28 mouse cellular contexts compared by ENCODE assay signal in genomic region chr2:160722714-160723113, GRCm38 (mm10). TPM values are rescaled to one million over a fixed set of nuclear protein-coding genes. Genes with fewer than 3 reads are reported as not detected.
DNase-seq lines count a peak whose midpoint lies in the region; ATAC-seq lines count a peak whose summit lies in the region.
"Had no signal": no experiment of that assay in that cellular context is flagged by ENCODE, and none has a peak within 500 bp of the region (broad histone marks: within the 10 kb centered on the region; RNA-seq: fewer than 3 reads in every experiment).

No protein-coding gene starts in this region.

- peak; percentile 77 for ATAC-seq in kidney, embryonic 14.5 days (ENCODE audit: low FRiP score, low TSS enrichment)
- ATAC-seq in kidney, embryonic 16.5 days (ENCODE audit: low FRiP score, low TSS enrichment), result peak; percentile 86
- ATAC-seq in midbrain, embryonic 11.5 days (ENCODE audit: low FRiP score), result no peak
- no peak for ATAC-seq in midbrain, embryonic 15.5 days (replicated peaks)
- ATAC-seq: activated CD4-positive, CD25-positive, alpha-beta regulatory T cell, adult 4 months; CD4-positive, CD25-positive, alpha-beta regulatory T cell, adult 4 months; forebrain, embryonic 14.5 days; Patski had no signal

- no peak overlapping the region for H3K27ac ChIP-seq in kidney, embryonic 14.5 days (ENCODE audit: low read depth, low read length)
- H3K27ac ChIP-seq in kidney, embryonic 16.5 days (ENCODE audit: low read length), result no peak overlapping the region
- no peak overlapping the region for H3K27ac ChIP-seq in midbrain, embryonic 11.5 days (ENCODE audit: low read depth, low read length)
- no peak overlapping the region for H3K27ac ChIP-seq in midbrain, embryonic 15.5 days
- H3K27ac ChIP-seq: embryonic facial prominence, embryonic 13.5 days; embryonic facial prominence, embryonic 15.5 days; forebrain, embryonic 10.5 days; forebrain, embryonic 12.5 days had no signal

- no peak overlapping the region for H3K4me2 ChIP-seq in kidney, embryonic 14.5 days (replicated peaks; ENCODE audit: low read depth, low read length)
- no peak overlapping the region for H3K4me2 ChIP-seq in kidney, embryonic 16.5 days (replicated peaks; ENCODE audit: low read depth, low read length)
- H3K4me2 ChIP-seq in midbrain, embryonic 11.5 days, result no peak overlapping the region
- no peak overlapping the region for H3K4me2 ChIP-seq in midbrain, embryonic 15.5 days
- H3K4me2 ChIP-seq: embryonic facial prominence, embryonic 13.5 days; embryonic facial prominence, embryonic 15.5 days; forebrain, embryonic 12.5 days had no signal

- H3K9me3 ChIP-seq in kidney, embryonic 14.5 days (ENCODE audit: control insufficient read depth, low read length), result no peaks in the 10 kb centered on the region
- no peaks in the 10 kb centered on the region for H3K9me3 ChIP-seq in kidney, embryonic 16.5 days (ENCODE audit: low read length)
- H3K9me3 ChIP-seq in midbrain, embryonic 11.5 days (ENCODE audit: control insufficient read depth, low read length), result no peaks in the 10 kb centered on the region
- H3K9me3 ChIP-seq in midbrain, embryonic 15.5 days, result no peaks in the 10 kb centered on the region
- H3K9me3 ChIP-seq: embryonic facial prominence, embryonic 13.5 days; embryonic facial prominence, embryonic 15.5 days; forebrain, embryonic 10.5 days; forebrain, embryonic 12.5 days; G1E had no signal

- H3K36me3 ChIP-seq in kidney, embryonic 14.5 days (ENCODE audit: control insufficient read depth, insufficient read depth, low read length), result peaks cover 66% of the 10 kb centered on the region
- H3K36me3 ChIP-seq in kidney, embryonic 16.5 days (ENCODE audit: insufficient read depth, low read length), result peaks cover 55% of the 10 kb centered on the region
- H3K36me3 ChIP-seq in midbrain, embryonic 11.5 days (ENCODE audit: control insufficient read depth, insufficient read depth, low read length), result peaks cover 17% of the 10 kb centered on the region
- H3K36me3 ChIP-seq in midbrain, embryonic 15.5 days (replicated peaks), result peaks cover 51% of the 10 kb centered on the region

- WGBS in kidney, embryonic 14.5 days, result 30% methylated on average over 4 of the region's 4 CpGs
- WGBS in kidney, embryonic 16.5 days, result 25% methylated on average over 4 of the region's 4 CpGs
- WGBS in midbrain, embryonic 11.5 days, result 79% methylated on average over 4 of the region's 4 CpGs
- 79% methylated on average over 4 of the region's 4 CpGs for WGBS in midbrain, embryonic 15.5 days

- no peak overlapping the region for H3K9ac ChIP-seq in kidney, embryonic 14.5 days (ENCODE audit: low read depth, low read length)
- H3K9ac ChIP-seq in kidney, embryonic 16.5 days (replicated peaks; ENCODE audit: low read length), result no peak overlapping the region
- no peak overlapping the region for H3K9ac ChIP-seq in midbrain, embryonic 11.5 days (ENCODE audit: low read length)
- H3K9ac ChIP-seq in midbrain, embryonic 15.5 days, result no peak overlapping the region
- H3K9ac ChIP-seq: embryonic facial prominence, embryonic 13.5 days; embryonic facial prominence, embryonic 15.5 days; forebrain, embryonic 12.5 days had no signal

- no peaks in the 10 kb centered on the region for H3K27me3 ChIP-seq in kidney, embryonic 14.5 days (ENCODE audit: control insufficient read depth, insufficient read depth, low read length)
- H3K27me3 ChIP-seq in kidney, embryonic 16.5 days (ENCODE audit: insufficient read depth, low read length), result no peaks in the 10 kb centered on the region
- no peaks in the 10 kb centered on the region for H3K27me3 ChIP-seq in midbrain, embryonic 11.5 days (ENCODE audit: control insufficient read depth, insufficient read depth, low read length)
- no peaks in the 10 kb centered on the region for H3K27me3 ChIP-seq in midbrain, embryonic 15.5 days (replicated peaks)
- H3K27me3 ChIP-seq: CH12.LX; embryonic facial prominence, embryonic 13.5 days; embryonic facial prominence, embryonic 15.5 days; forebrain, embryonic 12.5 days; Patski had no signal

- intact Hi-C loops in heart, postnatal 14 days (cut with DNase I), result no loop called here

- no peaks in the 10 kb centered on the region for H3K4me1 ChIP-seq in kidney, embryonic 14.5 days (ENCODE audit: control insufficient read depth, insufficient read depth, low read length)
- no peaks in the 10 kb centered on the region for H3K4me1 ChIP-seq in kidney, embryonic 16.5 days (ENCODE audit: insufficient read depth, low read length)
- H3K4me1 ChIP-seq in midbrain, embryonic 11.5 days (ENCODE audit: control insufficient read depth, insufficient read depth, low read length), result no peaks in the 10 kb centered on the region
- no peaks in the 10 kb centered on the region for H3K4me1 ChIP-seq in midbrain, embryonic 15.5 days
- H3K4me1 ChIP-seq: embryonic facial prominence, embryonic 13.5 days; embryonic facial prominence, embryonic 15.5 days; forebrain, embryonic 10.5 days had no signal

- peak; percentile 51 for DNase-seq in heart, adult 11 months
- DNase-seq in heart, postnatal 14 days, result no peak
- no peak for DNase-seq in kidney, adult 9 months
- DNase-seq in kidney, postnatal 25 days, result no peak
- DNase-seq in midbrain, embryonic 11.5 days (ENCODE audit: low spot score, missing footprints), result peak; percentile 77
- DNase-seq: adrenal gland, adult 8-10 months; adrenal gland, postnatal 14 days; adrenal gland, postnatal 36 days; B cell, adult 2 months; cerebellum, adult 11-12 months; cerebellum, adult 2 months; cerebellum, adult 9-10 months; cerebellum, postnatal 10 days; cerebellum, postnatal 25 days had no signal

- no peak overlapping the region for H3K4me3 ChIP-seq in kidney, embryonic 14.5 days (ENCODE audit: low read length)
- H3K4me3 ChIP-seq in kidney, embryonic 16.5 days (ENCODE audit: low read length), result no peak overlapping the region
- no peak overlapping the region for H3K4me3 ChIP-seq in midbrain, embryonic 11.5 days (ENCODE audit: low read depth, low read length)
- no peak overlapping the region for H3K4me3 ChIP-seq in midbrain, embryonic 15.5 days
- H3K4me3 ChIP-seq: embryonic facial prominence, embryonic 13.5 days; embryonic facial prominence, embryonic 15.5 days; erythroblast, embryonic 14.5 days; forebrain, embryonic 10.5 days; forebrain, embryonic 12.5 days had no signal

RNA-seq across cellular contexts. Expression of gene Plcg1, which starts 8.4 kb away (rescaled TPM):
- total RNA-seq in heart, postnatal 14 days (2021), result 10 to 100 TPM; 85.7 to 94.4 TPM
- 32.9 and 60.3 TPM in 2 replicates for polyA plus RNA-seq in kidney, embryonic 14.5 days (2014; fragmentation: Nextera tagmentation; extraction: Ambion mirVana)
- 49.9 and 50.6 TPM in 2 replicates for polyA plus RNA-seq in kidney, embryonic 16.5 days (2015; fragmentation: Nextera tagmentation; extraction: Ambion mirVana)
- polyA plus RNA-seq in midbrain, embryonic 11.5 days (2014; fragmentation: Nextera tagmentation; extraction: Ambion mirVana), result 64.0 and 65.3 TPM in 2 replicates
- polyA plus RNA-seq in midbrain, embryonic 15.5 days (2015; fragmentation: Nextera tagmentation; extraction: Ambion mirVana), result 64.3 and 68.4 TPM in 2 replicates

Comparison
In these comparisons a context has a peak if more than half of its experiments do, and no peak if none do; other contexts are left out.
1. DNase-seq: peak in heart, adult 11 months (single experiment) and midbrain, embryonic 11.5 days (single experiment); none in heart, postnatal 14 days (0 of 2), kidney, adult 9 months (single experiment) and kidney, postnatal 25 days (0 of 2).
2. ATAC-seq: peak in kidney, embryonic 14.5 days (single experiment) and kidney, embryonic 16.5 days (single experiment); none in midbrain, embryonic 11.5 days (single experiment) and midbrain, embryonic 15.5 days (single experiment).